In the genomic region with DNA sequence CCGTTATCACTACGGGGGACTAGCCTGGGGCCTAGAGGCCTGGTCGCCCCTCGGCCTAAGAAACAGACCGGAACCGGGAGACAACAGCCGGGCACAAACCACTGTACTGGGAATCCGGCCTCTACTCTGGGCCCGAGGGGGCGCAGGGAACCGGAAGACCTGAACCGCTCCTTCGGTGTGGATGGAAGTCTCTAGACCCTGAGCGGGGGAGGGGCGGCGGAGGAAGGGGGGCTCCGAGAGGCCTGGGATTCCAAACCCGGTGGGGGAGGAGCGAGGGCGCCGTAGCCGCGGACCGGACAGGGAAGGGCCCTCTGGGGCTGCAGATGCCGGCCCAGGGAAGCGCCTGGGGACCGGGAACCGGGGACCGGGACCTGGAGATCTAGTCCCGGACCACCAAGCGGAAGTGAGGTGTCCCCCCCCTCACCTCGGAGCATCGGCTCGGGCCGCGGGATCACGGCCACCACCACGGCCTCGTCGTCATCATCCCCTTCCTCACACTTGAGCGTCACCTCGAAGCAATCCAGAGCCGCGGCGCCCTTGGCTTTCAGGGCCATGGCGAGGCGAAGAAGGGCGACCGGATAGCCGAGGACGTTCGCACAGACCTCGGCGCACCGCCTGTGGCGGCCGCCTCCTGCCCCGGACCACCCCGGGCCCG, we compare ENCODE assay signal across 8 mouse cellular contexts. TPM values are rescaled to one million over a fixed set of nuclear protein-coding genes. Genes with fewer than 3 reads are reported as not detected.
DNase-seq lines count a peak whose midpoint lies in the region; ATAC-seq and TF ChIP-seq lines count a peak whose summit lies in the region.

No protein-coding gene starts in this region.

- peak; percentile 70 for DNase-seq in 3T3-L1 (ENCODE audit: low read depth, low spot score)
- peak; percentile 39 to 46 for DNase-seq in adrenal gland, postnatal 4 days (ENCODE audit: low spot score in 2 of 2)
- DNase-seq in embryonic facial prominence, embryonic 14.5 days (ENCODE audit: low spot score), result peak; percentile 83
- DNase-seq in heart, adult 9 months (ENCODE audit: low spot score in 2 of 2), result peak; percentile 40 to 57
- peak; percentile 51 for DNase-seq in kidney, adult 9 months
- no peak for DNase-seq in liver, adult 2 months (ENCODE audit: extremely low read depth, low read depth, low spot score)

- H3K9me3 ChIP-seq in embryonic facial prominence, embryonic 14.5 days (ENCODE audit: control insufficient read depth, low read length), result no peaks in the 10 kb centered on the region
- no peaks in the 10 kb centered on the region for H3K9me3 ChIP-seq in stomach, embryonic 14.5 days (ENCODE audit: control insufficient read depth, low read depth, low read length)

- peaks cover 11% of the 10 kb centered on the region for H3K36me3 ChIP-seq in embryonic facial prominence, embryonic 14.5 days (ENCODE audit: control insufficient read depth, insufficient read depth, low read length)
- H3K36me3 ChIP-seq in liver, adult 2 months (ENCODE audit: control insufficient read depth, insufficient read depth, low read length), result no peaks in the 10 kb centered on the region
- no peaks in the 10 kb centered on the region for H3K36me3 ChIP-seq in stomach, embryonic 14.5 days (ENCODE audit: control insufficient read depth, insufficient read depth, low read length)

- H3K9ac ChIP-seq in embryonic facial prominence, embryonic 14.5 days (ENCODE audit: low read depth, low read length), result peak overlapping the region; percentile 96
- H3K9ac ChIP-seq in liver, adult 2 months (ENCODE audit: low read depth, low read length), result peak overlapping the region; percentile 85
- H3K9ac ChIP-seq in stomach, embryonic 14.5 days (replicated peaks; ENCODE audit: low read depth, low read length), result peak overlapping the region; percentile 97

- peak; percentile 55 for ATAC-seq in embryonic facial prominence, embryonic 14.5 days (ENCODE audit: low read depth)
- peak; percentile 19 for ATAC-seq in monocyte, adult 5-6 weeks (replicated peaks; ENCODE audit: insufficient number of reproducible peaks, low FRiP score, low TSS enrichment, poor library complexity, severe bottlenecking)
- ATAC-seq in stomach, embryonic 14.5 days (ENCODE audit: insufficient number of reproducible peaks, insufficient read depth, low FRiP score, low read depth), result peak; percentile 44

- H3K4me2 ChIP-seq in embryonic facial prominence, embryonic 14.5 days (ENCODE audit: low read depth, low read length), result peak overlapping the region; percentile 85
- peak overlapping the region; percentile 80 for H3K4me2 ChIP-seq in stomach, embryonic 14.5 days (replicated peaks; ENCODE audit: low read depth, low read length)

- no peak for TF ChIP-seq CTCF in liver, adult 2 months (IDR thresholded peaks at IDR 0.05; ENCODE audit: low read depth, low read length)

- peak overlapping the region; percentile 92 for H3K27ac ChIP-seq in embryonic facial prominence, embryonic 14.5 days (replicated peaks; ENCODE audit: low read depth, low read length)
- H3K27ac ChIP-seq in liver, adult 2 months (replicated peaks; ENCODE audit: insufficient read depth, low read depth, low read length), result 0 out of 2 replicates have a peak overlapping the region, but pooled peaks have one; percentile 2
- peak overlapping the region; percentile 96 for H3K27ac ChIP-seq in stomach, embryonic 14.5 days (ENCODE audit: low read length)

- H3K4me1 ChIP-seq in embryonic facial prominence, embryonic 14.5 days (ENCODE audit: control insufficient read depth, insufficient read depth, low read length), result peaks cover 8% of the 10 kb centered on the region
- H3K4me1 ChIP-seq in liver, adult 2 months (ENCODE audit: control insufficient read depth, insufficient read depth, low read length), result no peaks in the 10 kb centered on the region; the same call in 1 of the 2 replicates
- H3K4me1 ChIP-seq in stomach, embryonic 14.5 days (ENCODE audit: control insufficient read depth, insufficient read depth, low read length), result peaks cover 19% of the 10 kb centered on the region

- 0% methylated on average over 27 of the region's 60 CpGs for WGBS in embryonic facial prominence, embryonic 14.5 days
- 1% methylated on average over 59 of the region's 60 CpGs for WGBS in liver, adult 2 months
- WGBS in stomach, embryonic 14.5 days, result under 1% methylated on average over 55 of the region's 60 CpGs

- peak overlapping the region; percentile 93 for H3K4me3 ChIP-seq in embryonic facial prominence, embryonic 14.5 days (ENCODE audit: low read depth, low read length)
- peak overlapping the region; percentile 87 for H3K4me3 ChIP-seq in liver, adult 2 months (ENCODE audit: insufficient read depth, low read depth, low read length)
- H3K4me3 ChIP-seq in stomach, embryonic 14.5 days (ENCODE audit: low read depth, low read length), result peak overlapping the region; percentile 90

- H3K79me2 ChIP-seq in liver, adult 2 months (ENCODE audit: control insufficient read depth, insufficient read depth, low read length), result peaks cover 2% of the 10 kb centered on the region; the same call in 1 of the 2 replicates

- H3K27me3 ChIP-seq in embryonic facial prominence, embryonic 14.5 days (replicated peaks; ENCODE audit: control insufficient read depth, insufficient read depth, low read length), result no peaks in the 10 kb centered on the region
- H3K27me3 ChIP-seq in liver, adult 2 months (ENCODE audit: control insufficient read depth, insufficient read depth, low read length), result no peaks in the 10 kb centered on the region
- no peaks in the 10 kb centered on the region for H3K27me3 ChIP-seq in stomach, embryonic 14.5 days (ENCODE audit: control insufficient read depth, insufficient read depth, low read length)

- no peak for TF ChIP-seq POLR2A in liver, adult 2 months (IDR thresholded peaks at IDR 0.05; ENCODE audit: extremely low read depth, insufficient read depth, low read length)

RNA-seq across cellular contexts. Expression of a gene that starts 0.4 kb away (rescaled TPM):
- total RNA-seq in adrenal gland, postnatal 4 days (2021), result 10 to 100 TPM; 35.4 to 39.4 TPM
- polyA plus RNA-seq in embryonic facial prominence, embryonic 14.5 days (2014; fragmentation: Nextera tagmentation; extraction: Ambion mirVana), result 18.8 and 23.5 TPM in 2 replicates
- 1.3 and 1.4 TPM in 2 replicates for total RNA-seq in liver, adult 2 months (2014; rRNA removed)
- polyA plus RNA-seq in liver, adult 2 months (2012; rRNA removed), result 3.0 and 4.4 TPM in 2 replicates
- total RNA-seq in monocyte, adult 5-6 weeks (2017), result 4.9 to 10.9 TPM (median 5.4 TPM) in 3 replicates
- polyA plus RNA-seq in stomach, embryonic 14.5 days (2014; fragmentation: Nextera tagmentation; extraction: Ambion mirVana), result 25.2 and 29.9 TPM in 2 replicates

RNA-seq across cellular contexts. Expression of a gene that starts 35.0 kb away (rescaled TPM):
- total RNA-seq in adrenal gland, postnatal 4 days (2021), result 10 to 100 TPM; 45.3 to 49.2 TPM
- polyA plus RNA-seq in embryonic facial prominence, embryonic 14.5 days (2014; fragmentation: Nextera tagmentation; extraction: Ambion mirVana), result 10.3 and 11.2 TPM in 2 replicates
- total RNA-seq in liver, adult 2 months (2014; rRNA removed), result 1.7 and 2.3 TPM in 2 replicates
- polyA plus RNA-seq in liver, adult 2 months (2012; rRNA removed), result 1.4 and 2.9 TPM in 2 replicates
- 0.38 to 1.4 TPM (median 0.49 TPM) in 3 replicates for total RNA-seq in monocyte, adult 5-6 weeks (2017)
- 13.8 TPM in 2 replicates for polyA plus RNA-seq in stomach, embryonic 14.5 days (2014; fragmentation: Nextera tagmentation; extraction: Ambion mirVana)

RNA-seq across cellular contexts. Expression of a gene that starts 40.7 kb away (rescaled TPM):
- 10 to 100 TPM; 74.7 to 81.2 TPM for total RNA-seq in adrenal gland, postnatal 4 days (2021)
- 42.0 and 42.1 TPM in 2 replicates for polyA plus RNA-seq in embryonic facial prominence, embryonic 14.5 days (2014; fragmentation: Nextera tagmentation; extraction: Ambion mirVana)
- 4.6 and 7.0 TPM in 2 replicates for total RNA-seq in liver, adult 2 months (2014; rRNA removed)
- 17.2 and 19.8 TPM in 2 replicates for polyA plus RNA-seq in liver, adult 2 months (2012; rRNA removed)
- 24.9 to 78.8 TPM (median 41.5 TPM) in 3 replicates for total RNA-seq in monocyte, adult 5-6 weeks (2017)
- polyA plus RNA-seq in stomach, embryonic 14.5 days (2014; fragmentation: Nextera tagmentation; extraction: Ambion mirVana), result 54.4 and 63.4 TPM in 2 replicates

Comparison
In these comparisons a context has a peak if more than half of its experiments do, and no peak if none do; other contexts are left out.
1. H3K27ac ChIP-seq: peak in every context shown above with its lines; median percentile 96 in stomach, embryonic 14.5 days; 92 in embryonic facial prominence, embryonic 14.5 days; 2 in liver, adult 2 months.
2. RNA of a gene that starts 35.0 kb away (total RNA-seq): 45.3 to 49.2 TPM in adrenal gland, postnatal 4 days; 1.7 to 2.3 TPM in liver, adult 2 months and 0.38 to 1.4 TPM in monocyte, adult 5-6 weeks; every median in the first group is over 10 times any median in the second.
3. Peak in every context shown above with its lines, with median percentiles within 50 percentile points of each other: ATAC-seq, H3K4me3 ChIP-seq and H3K9ac ChIP-seq.